Mouse (Mus musculus) olfactory bulb, adult 2 months (tissue): Measurements from ENCODE around the gene Nudt16l1.

Source experiments
- CTCF ChIP-seq: fragments of 200-500 bp; IDR thresholded peaks from 2 replicates; pipeline ENCODE4 v1.5.1; 2012; ENCODE audit warnings: low read depth, mild to moderate bottlenecking, low read length, moderate library complexity; ENCODE audit not compliant: insufficient read depth
- POLR2A ChIP-seq: fragments of 200-500 bp; IDR thresholded peaks from 2 replicates; pipeline ENCODE4 v1.6.1; 2012; ENCODE audit warnings: mild to moderate bottlenecking, low read depth, low read length, moderate library complexity; ENCODE audit not compliant: insufficient read depth

DNA sequence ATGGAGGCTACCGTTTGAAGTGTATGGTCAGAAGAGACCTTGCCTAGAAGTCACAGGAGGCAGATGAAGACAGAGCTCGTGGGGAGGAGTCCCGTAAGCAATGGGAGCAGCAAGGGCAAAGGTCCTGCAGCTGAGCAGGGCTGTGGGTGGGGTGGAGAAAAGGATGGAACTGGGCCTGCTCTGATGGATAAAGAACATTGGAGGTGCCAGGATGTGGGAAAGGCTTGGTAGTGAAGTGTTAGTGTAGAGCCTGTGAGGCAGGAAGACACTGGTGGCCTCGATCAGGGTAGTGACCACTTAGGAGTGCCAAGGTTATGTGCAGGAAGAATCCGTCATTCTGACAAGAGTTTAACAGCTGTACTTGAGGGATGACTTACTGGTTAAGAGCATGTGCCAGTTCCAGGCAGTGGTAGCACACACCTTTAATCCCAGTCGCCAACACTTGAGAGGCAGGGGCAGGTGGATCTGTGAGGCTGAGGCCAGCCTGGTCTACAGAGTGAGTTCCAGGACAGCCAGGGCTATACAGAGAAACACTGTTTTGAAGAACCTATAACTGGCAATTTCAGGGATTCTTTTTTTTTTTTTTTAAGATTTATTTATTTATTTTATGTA is 35.0 kb upstream of the Nudt16l1 start:
- TF ChIP-seq CTCF, result no peak
- TF ChIP-seq POLR2A, result no peak
